Mouse (Mus musculus) spleen, postnatal 10 days (tissue): ENCODE results near the gene Dnajc4.

Experiments used
- DNase-seq, 2 experiments: peaks; one replicate each; pipeline ENCODE4 v3.0.0; 2021 to 2022; ENCODE audit warnings: low spot score in 2 of 2

The Dnajc4 gene

DNA sequence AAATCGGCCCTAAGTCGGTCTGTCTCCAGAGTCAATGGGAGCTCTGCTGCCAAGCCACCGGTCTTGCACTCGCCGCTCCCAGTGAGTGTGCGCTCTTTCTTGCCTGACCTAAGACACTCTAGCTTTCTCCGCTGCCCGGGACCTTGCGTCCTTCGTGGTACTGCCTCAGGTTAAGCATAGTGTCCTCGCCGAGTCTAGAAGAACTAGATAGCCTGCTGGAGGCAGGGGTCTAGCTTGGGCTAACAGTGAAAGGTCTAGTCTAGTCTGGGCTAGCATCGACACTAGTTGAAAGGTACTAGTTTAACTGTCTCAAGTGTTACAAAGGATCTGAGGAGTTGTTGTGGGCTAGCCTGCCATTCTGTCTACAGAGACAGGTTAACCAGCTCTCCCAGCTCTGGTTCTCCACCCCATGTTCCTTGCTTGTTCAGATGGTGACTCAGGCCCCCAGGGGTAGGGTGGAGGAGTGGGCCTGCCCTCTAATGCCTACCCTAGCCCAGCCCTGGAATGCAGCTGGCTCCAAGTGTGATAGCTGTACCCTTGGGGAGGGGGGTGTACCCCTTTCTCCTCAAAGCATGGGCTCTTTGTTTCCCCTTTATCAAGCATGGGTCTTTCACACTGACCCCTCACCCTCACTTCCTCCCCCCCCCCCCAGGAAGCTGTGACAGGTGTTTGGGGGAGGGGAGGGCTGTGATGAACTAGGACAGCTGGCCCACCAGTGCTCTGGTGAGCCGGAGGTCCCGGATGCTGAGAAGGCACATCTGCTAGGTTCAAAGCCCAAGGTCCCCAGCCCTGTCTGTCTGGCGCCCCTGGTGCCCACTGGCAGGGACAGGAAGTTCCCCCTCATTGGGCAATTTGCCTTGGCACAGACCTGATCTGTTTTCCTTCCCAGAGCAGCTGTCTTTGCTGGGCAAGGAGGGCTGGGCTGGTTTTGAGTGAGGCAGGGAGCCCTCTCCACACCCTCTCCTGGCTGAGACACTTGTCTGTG lies 16.5 kb downstream of the Dnajc4 start, which contains the start of gene Plcb3:
TSS of gene Plcb3 (minus strand) at position 934 of the 985 bp plus-strand sequence.
- peak; percentile 58 to 73 for DNase-seq

DNA sequence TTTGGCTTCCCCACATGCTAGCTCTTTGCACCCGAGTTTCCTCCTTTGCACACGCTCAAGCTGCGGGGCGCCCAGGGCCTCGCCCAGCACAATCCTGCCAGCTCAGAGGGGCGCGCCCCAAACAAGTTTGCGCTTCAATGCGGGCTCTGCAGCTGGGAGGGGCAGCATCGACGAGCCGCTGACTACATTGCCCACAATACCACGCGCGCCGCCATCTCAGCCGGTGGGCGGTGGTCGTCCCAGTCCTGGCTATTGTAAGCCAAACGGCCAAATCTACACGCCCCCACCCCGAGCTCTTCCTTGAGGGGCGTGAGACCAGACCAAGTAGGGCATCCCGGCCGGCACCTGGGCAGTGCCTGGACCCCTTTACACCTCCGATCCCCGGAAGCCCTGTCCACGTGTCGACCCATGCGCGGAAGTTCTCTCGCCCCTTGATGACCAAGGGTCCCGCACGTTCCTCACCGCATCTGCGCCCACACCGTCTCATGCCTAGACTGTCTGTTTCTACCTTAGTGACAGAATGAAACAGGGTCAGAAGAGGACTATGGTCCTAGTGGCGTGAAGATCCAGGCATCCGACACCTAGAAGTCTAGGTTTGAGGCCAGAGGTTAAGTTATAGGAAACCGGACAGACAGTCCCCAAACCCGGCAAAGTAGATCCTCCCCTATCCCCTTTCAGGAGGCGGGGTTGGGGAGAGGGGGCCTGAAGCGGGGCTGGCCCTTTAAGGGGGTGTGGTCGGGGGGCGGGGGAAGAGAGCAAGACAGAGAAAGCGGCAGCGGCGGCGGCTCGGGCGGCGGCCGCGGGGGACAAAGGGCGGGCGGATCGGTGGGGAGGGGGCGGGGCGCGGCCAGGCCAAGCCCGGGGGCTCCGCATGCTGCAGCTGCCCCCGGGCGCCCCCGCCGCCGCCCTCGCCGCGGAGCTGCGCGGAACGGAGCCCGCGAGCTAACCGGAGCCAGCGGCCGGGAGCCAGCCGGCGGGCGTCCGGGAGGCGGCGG lies 17.9 kb downstream of the Dnajc4 start, which contains the start of gene Ppp1r14b:
TSS of gene Ppp1r14b (plus strand) at position 758 of the 995 bp plus-strand sequence.
- DNase-seq, result peak; percentile 73 to 86

DNA sequence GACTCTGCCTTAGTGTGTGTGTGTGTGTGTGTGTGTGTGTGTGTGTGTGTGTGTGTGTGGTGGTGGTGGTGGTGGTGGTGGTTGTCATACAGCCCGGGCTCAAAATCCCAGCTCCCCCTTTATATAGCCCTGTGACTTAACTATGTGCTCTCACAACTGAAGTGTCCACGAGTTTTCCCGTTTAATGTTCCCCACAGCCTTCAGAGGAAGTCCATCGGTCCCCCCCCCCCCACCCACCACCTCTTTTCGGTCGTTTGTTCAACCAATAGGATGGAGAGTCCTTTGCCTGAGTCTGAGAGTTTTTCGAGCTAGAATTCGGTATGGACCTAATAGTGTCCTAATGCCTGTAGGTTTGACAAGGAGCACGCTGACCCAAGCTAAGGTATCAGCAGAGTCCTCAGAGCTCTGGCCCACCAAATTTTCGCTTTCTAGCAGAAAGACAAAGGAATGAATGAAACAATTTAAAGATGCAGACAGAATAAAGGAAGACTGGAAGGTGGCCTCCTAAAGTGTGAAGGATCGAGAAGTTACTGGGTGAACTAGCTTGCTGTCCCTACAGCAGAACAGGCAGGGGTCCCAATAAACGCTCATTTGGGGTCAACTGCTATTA lies 18.7 kb downstream of the Dnajc4 start:
- no peak for DNase-seq

DNA sequence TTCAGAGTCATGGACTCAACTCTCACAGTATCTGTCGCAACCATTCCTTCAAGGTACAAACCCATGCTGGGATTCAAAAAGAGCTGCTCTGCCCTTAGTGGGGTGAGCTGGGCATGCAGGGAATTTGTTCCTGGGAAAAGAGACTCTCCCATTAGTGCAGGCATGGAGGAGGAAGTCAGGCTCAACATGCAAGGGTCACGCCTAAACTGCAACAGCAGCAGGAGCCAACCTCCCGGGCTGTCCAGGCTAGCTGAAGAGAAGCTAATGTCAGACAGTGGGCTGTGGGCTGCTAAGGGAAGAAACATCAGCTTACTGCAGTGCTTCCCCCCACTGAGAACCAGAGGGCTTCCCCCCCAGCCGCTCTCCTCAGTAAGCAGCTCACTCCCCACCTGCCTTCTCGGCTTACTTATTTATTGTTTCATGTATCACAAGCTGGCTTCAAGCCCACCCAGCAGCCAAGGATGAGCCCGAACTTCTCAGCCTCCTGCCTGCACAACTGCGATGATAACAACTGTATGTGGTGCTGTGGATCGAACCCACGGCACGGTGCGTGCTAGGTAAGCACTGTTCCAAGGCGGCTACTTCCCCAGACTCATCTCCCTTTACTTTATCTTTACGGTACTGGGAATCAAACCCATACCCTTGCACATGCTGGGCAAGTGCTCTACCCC lies 20.0 kb downstream of the Dnajc4 start:
- no peak for DNase-seq

DNA sequence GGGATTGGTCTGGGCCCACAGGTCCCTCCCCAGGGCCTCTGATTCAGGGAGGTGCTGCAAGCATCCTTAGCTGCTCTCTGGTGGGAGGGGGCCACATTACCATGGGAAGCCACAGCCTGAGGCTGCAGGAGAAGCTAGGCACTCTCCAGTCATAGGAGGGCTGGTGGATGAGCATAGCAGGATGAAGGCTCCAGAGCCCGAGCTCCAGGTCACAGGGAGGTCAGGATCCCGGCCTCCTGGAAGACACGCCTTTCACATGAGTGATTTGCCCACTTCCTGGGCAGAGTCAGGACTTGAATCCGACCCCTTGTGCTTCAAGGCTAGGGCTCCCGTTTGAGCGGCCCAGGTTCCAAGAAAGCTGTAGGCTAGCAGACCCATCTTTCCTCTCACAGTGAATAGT lies 20.7 kb downstream of the Dnajc4 start:
- no peak for DNase-seq

DNA sequence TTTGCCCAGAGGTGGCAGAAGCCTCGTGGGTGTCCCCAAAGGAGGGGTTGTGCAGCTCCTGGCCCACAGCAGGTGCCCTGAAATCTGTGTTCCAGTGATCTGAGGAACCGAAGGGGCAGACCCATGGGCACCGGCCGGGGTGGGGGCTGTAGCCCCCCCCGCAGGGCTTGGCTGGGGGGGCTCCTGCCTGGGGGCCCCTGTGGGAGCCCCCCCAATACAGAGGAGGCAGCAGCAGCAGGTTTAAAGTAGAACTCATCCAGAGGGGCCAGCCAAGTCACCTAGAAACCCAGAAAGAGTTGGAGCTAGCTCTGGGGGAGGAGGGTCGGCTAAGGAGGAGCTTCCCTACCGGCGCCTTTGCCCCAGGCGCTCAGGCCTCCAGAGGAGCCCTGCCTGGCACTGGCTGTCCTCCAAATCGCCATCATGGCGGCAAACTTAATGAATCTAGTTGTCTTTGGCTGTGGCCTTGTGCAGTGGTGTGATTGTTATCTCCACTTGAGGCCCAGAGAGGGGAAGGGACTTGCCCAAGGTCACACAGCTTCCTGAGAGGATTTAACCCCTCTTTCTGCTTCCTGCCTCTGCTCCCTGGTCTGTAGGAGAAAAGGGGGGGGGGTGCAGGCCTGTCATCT lies 21.8 kb downstream of the Dnajc4 start:
- no peak for DNase-seq

DNA sequence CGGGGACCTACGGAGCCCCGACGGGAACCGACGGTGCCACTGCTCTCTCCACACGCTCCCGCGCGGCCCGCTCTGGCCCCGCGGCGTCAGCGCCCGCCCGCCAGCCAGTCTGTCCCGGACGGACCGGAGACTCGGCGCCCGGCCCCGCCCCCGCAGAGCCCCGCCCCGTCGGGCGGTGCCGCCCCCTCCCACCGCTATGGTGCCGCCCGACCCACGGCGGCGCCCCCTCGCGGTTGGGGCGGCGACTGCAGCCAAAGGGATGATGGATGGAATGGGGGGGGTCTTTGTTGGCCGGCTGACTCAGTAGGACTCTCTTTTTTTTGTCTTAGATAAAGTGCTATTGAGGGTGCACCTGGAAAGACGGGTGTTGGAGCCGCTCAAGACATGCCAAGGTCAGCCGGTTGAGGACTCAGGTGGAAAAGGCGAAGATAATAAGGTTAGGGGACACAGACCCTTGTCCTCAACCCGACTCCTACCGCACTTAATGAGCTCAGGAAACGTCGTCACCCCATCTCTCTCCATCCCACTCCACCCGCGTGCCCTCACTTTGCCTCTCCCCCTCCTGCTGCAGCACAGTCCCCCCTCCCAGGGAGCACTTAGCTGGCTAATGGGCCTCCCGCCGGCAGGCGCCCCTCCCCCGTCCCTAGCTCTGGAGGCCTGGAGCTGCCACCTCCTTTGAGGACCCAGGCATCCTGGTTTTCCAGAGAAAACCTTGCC lies 22.5 kb downstream of the Dnajc4 start:
- DNase-seq, result peak; percentile 70 to 82

DNA sequence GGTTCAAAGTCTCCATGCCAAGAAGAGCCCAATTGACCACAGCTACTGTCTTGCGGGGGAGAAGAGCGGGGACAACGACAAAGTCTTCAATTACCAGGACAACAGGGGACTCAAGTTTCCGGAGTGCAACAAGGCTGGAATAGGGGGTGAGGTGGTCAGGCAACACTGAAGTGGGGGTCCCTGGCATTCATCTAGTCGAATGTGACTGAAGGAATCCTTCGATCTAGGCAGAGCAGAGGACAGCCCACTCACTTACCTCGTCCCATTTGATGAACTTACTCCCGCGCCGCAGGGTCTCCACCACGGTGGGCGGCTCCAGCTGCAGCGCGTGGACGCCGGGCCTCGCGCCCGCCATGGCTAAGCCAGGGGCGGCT lies 23.1 kb downstream of the Dnajc4 start:
- no peak for DNase-seq

DNA sequence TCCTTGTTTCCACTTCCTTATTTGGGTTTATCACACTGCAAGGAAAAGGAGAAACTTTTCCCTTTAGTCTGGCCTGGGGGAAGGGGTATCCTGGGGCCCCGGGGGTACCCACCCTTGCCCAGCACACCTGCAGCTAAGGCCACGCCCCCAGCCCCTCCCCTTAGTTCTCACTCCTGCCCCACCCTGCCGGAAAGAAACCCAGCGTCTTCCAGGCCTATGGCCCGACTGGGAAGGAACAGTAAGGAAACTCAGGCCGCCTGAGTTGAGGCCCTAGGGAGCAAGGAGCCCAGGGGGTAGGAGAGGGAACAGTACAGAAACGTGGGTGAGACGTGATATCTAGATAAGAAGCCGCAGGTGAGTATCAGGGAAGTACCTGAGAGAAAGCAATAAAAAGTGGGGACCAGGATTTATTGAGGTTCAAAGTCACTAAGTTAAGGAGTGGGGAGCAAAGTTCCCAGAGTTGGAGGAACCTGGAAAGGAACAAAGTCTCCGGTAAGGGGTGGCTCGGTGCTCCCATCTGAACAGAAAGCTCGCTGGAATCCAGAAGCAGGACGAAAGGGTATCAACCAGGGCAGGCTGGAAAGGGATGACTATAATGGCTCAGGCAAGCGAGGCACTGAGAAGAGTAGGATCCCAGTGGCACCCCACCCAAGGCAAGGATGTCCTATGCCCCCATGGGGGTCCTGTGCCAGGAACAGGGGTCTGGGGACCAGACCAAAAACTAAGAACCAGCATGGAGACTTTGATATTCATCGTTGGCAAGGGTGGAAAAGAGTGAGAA lies 23.7 kb downstream of the Dnajc4 start:
- DNase-seq, result no peak

DNA sequence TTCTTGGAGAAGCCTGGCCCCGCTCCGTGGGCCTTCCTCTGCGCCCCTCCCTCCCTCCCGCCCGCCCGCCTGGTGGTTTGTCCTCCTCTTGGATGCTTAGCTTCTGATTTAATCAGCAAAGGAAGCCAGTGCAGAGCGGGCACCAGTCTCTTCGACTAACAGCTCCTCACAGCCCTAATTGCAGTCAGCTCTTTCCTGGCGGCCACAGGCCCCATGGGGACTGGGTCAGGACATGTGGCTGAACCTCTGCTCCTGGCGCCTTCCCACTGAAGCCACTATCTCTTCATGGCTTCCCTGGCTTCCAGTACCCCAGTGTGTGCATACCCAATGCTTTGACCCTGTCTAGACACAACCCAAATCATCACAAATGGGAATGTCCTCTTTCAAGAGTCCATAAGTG lies 35.9 kb downstream of the Dnajc4 start:
- no peak for DNase-seq

DNA sequence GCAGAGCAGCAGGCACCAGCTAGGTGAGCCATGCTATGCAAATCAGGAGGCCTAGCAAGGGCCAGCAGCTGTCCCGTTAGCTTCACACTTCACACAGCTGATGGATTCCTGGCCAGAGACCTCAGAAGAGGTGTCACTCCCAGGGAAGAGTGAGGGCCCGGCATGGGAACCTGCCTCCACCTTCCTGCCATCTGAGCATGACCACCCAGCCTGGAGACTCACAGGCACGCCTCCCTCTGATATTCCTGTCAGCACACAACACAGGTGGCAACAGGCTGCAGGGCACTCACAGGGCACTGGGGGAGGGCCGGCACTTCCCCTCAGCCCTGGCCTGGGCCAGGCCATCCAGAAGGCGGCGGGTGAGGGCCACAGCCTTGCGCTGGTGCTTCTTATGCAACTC lies 36.9 kb downstream of the Dnajc4 start:
- DNase-seq, result no peak

DNA sequence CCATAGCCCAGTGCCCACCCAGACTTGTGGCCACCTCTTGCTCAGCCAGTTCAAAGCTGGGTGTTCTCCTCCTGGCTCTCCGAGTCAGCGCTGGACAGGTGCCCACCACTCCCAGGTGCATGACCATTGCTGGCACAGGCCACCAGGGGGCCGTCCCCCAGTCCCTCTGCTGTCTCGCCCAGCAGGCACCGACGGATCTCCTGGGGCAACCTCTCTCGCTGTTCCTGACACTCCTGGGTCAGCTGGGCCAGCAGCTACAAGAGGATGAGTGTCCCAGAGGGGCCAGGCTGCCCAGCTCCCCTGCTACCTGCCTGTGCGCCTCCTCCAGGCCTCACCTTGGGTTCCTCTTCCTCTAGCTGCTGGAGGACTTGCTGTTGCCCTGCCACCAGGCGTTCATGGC lies 38.3 kb downstream of the Dnajc4 start:
- peak in 1 of 2 experiments; percentile 61 for DNase-seq

DNA sequence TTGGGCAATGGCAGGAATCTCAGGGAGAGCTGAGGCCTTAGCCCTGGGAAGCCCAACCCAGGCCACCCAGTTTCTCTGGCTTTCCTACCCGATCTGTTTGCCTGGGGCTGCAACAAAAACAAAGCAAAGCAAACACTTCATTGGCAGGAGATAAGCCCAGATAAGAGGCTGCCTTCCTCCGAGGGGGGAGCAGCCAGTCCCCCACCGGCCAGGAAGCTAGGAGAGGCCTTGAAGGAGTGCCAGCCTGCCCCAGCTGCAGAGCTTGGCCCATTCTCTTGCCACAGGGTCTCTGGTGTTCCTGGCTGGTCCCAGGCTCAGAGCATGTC lies 39.7 kb downstream of the Dnajc4 start:
- DNase-seq, result no peak

DNA sequence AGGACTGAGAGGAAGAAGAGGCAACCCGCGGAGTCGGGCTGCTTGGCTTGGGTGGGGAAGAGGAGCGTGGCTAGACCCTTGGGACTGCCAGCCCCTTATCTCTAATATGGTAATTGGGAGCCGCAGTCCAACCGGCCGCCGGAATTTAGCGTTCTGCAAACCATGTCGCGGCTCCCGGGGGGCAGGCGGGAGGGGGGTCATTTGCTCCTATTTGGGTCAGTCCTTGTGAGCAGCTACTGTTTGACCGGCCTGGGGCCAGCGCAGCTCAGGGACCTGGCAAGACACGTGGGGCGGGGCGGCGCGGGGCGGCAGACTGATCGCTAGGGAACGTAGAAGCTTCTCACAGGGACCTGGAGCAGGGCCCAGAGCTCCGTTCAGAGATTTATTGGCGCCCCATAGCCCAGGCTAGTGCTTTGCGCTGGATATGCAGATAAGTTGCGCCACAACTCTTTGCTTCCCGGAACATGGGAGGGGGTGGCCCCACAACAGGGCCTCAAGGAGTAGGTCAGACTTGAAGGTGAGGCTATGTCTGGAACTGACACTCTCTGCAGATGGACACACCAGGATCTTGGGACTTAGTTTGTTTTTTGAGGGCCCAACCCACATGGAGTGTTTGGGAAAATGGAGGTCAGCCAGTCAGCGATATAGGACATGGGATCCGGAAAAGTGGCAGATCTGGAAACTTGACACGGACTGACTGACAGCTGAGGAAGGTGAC lies 40.2 kb downstream of the Dnajc4 start:
- DNase-seq, result peak; percentile 66 to 73

DNA sequence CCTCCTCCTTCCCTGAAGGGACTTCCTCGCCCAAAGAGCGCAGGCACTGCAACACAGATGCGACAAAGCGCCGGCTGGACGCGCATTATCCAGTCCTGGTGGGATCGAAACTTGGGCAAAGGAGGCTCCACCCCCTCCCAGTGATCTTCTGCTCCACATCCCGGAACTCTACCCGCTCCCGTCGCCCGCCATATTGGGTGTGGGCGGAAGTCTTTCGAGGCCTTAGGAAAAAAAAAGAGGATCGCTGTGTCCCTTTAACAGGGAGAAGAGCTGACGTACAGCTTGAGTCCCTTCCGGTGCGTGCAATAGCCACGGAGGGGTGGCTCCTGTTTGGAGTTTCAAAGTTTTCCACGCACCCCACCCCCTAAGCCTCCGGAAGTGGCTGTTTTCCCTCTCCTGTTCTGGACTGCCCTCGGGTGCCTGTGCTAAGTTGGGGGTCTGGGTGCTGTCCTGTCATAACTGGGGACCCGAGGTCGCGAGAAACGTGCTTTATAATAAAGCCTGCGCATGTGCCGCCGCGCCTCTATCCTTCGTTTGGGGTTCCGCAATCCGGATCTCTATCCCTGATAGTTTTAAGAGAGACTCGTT lies 40.9 kb downstream of the Dnajc4 start:
- DNase-seq, result peak; percentile 69 to 82

DNA sequence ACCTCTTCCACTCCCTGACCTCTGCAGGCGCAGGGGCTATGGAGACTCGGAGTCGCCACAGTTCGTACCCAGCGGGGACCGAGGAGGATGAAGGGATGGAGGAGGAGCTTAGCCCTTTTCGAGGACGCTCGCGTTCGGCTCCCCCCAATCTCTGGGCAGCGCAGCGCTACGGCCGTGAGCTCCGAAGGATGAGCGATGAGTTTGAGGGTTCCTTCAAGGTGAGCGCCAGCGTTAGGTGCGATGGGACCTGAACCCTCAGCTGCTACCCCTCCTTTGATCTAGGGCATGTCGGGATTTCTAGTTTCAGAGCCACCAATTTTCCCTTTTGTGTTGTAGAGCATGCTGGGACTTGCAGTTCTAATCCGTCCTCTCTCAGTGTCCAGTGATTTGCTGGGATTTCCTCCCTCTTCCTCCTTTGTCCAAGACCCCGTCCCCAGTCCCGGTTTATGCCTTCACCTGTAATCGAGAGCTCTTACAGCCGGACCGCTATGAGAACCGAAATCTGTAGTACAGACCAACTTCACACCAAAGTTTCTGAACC lies 41.7 kb downstream of the Dnajc4 start:
- DNase-seq, result no peak

DNA sequence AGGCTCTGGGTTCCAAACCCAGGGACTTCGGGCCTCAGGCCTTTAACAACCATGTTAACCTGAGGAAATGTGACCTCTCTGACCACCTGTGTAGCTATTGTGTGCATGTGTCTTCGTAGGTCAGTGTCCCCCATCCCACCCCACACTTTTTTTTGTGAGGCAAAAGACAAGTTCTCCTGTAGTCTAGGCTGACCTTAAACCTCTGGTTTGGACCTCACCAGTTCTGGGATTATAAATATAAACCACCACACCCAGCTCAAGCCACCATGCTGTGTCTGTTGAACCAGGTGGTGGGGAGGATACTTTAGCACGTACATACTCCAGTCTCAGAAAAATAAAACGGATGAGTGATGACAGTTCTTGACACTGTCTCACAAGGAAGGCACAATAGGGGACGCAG lies 42.4 kb downstream of the Dnajc4 start:
- no peak for DNase-seq

DNA sequence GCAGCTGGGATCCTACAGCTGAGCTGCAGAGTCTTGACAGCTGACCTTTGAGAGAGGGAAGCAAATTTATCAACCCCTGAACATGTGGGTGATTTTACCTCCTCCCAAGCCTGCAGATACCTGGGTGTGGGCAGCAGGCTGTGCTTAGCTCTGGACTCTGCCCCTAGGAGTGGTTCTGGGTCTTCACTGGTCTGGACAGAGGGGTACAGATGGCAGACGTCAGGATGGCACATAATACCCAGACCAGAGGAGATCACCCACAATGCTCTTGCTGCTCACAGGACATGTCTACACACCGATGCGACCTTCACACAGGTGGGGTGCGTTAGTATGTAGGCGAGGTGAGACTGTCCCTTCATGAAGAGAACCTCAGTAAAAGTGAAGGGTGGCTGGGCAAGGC lies 42.8 kb downstream of the Dnajc4 start:
- no peak for DNase-seq
